Mouse (Mus musculus): ENCODE results near the gene Olfr1480. TPM values are rescaled to one million over a fixed set of nuclear protein-coding genes. Genes with fewer than 3 reads are reported as not detected.

The Olfr1480 gene
- polyA plus RNA-seq (2012), result not detected in 2 replicates

DNA sequence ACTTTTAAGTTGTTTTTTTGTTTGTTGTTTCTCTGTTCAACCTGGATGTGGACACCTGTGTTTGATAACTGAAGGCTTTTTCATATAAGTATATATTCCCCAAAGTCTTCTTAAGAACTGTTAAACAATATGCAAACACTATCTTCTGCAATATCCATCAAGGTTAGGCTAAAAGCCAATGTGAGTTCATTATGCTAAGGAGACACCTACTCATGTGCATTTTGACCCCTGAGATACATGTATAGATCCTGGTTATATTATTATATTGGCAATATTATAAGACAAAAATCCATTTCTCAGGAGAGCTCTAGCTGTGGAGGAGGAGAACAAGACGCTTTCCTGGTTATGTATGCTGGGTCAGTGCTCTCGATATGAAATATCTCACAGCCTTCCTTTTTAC lies at the start of gene Olfr1480:
Olfr1480 (plus strand) TSS at position 301 of the 400 bp plus-strand sequence.

DNA sequence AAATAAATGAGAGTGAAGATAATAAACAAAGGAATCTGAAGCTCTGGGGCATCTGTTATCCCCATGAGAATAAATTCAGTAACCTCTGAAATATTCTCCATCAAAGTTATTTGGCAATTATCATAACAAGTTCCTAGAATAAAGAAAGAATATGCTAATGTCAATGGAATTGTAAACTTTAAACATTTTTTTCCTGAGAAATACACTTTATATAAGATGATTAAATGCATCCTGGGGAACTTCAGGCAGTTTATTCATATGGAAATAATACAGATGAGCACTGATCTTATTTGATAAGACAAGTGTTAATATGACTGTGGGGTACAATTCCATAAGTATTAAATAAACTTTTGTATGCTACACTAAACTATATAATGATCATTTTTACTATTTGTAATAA lies 47.6 kb upstream of the Olfr1480 start, which contains the start of gene Olfr1475:
Olfr1475 (minus strand) TSS at position 101 of the 400 bp plus-strand sequence.

DNA sequence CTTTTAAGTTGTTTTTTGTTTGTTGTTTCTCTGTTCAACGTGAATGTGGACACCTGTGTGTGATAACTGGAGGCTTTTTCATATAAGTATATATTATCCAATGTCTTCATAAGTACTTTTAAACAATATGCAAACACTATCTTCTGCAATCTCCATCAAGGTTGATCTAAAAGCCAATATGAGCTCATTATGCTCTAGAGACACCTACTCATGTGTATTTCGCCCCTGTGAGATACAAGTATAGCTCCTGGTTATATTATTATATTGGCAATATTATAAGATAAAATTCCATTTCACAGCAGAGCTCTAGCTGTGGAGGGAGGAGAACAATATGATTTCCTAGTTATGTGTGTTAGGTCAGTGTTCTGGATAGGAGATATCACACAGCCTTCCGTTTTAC lies 27.5 kb upstream of the Olfr1480 start, which contains the start of gene Olfr1477:
Olfr1477 (plus strand) TSS at position 301 of the 400 bp plus-strand sequence.

Other genes with a start within 250 kb of the Olfr1480 start
- not detected in 2 replicates for gene Olfr1465, start 212.4 kb upstream of the Olfr1480 start, polyA plus RNA-seq (2012)
- gene Olfr1466, start 189.1 kb upstream of the Olfr1480 start, polyA plus RNA-seq (2012), result not detected in 2 replicates
- gene Olfr1467, start 165.7 kb upstream of the Olfr1480 start, polyA plus RNA-seq (2012), result 0.04 and 0.11 TPM in 2 replicates
- gene Olfr1469, start 120.1 kb upstream of the Olfr1480 start, polyA plus RNA-seq (2012), result not detected in 2 replicates
- not detected in 2 replicates for gene Olfr1471, start 84.5 kb upstream of the Olfr1480 start, polyA plus RNA-seq (2012)
- not detected in 2 replicates for gene Olfr1472, start 71.8 kb upstream of the Olfr1480 start, polyA plus RNA-seq (2012)
- not detected in 2 replicates for gene Olfr1474, start 58.3 kb upstream of the Olfr1480 start, polyA plus RNA-seq (2012)
- not detected in 2 replicates for gene Olfr1475, start 47.7 kb upstream of the Olfr1480 start, polyA plus RNA-seq (2012)
- gene Olfr1477, start 27.4 kb upstream of the Olfr1480 start, polyA plus RNA-seq (2012), result 0.03 TPM in 1 of 2 replicates, not detected in the other
- not detected in 2 replicates for gene Olfr1484, start 55.6 kb downstream of the Olfr1480 start, polyA plus RNA-seq (2012)
- not detected in 2 replicates for gene Olfr1487, start 89.5 kb downstream of the Olfr1480 start, polyA plus RNA-seq (2012)
- 0.01 TPM in 1 of 2 replicates, not detected in the other for gene Olfr1489, start 103.7 kb downstream of the Olfr1480 start, polyA plus RNA-seq (2012)
- gene Olfr1490, start 123.2 kb downstream of the Olfr1480 start, polyA plus RNA-seq (2012), result not detected in 2 replicates
- gene Olfr1491, start 169.4 kb downstream of the Olfr1480 start, polyA plus RNA-seq (2012), result not detected in 2 replicates
- not detected in 2 replicates for gene Olfr1493-ps1, start 195.4 kb downstream of the Olfr1480 start, polyA plus RNA-seq (2012)
- gene Olfr1494, start 211.8 kb downstream of the Olfr1480 start, polyA plus RNA-seq (2012), result not detected in 2 replicates
- not detected in 2 replicates for gene Olfr1495, start 236.7 kb downstream of the Olfr1480 start, polyA plus RNA-seq (2012)
- not detected in 2 replicates for gene Olfr1496, start 250.0 kb downstream of the Olfr1480 start, polyA plus RNA-seq (2012)

Measured in megakaryocyte-erythroid progenitor cell, adult 5 weeks (primary cell).